Mouse (Mus musculus): ENCODE measurements around the gene Zfp672.

DNA sequence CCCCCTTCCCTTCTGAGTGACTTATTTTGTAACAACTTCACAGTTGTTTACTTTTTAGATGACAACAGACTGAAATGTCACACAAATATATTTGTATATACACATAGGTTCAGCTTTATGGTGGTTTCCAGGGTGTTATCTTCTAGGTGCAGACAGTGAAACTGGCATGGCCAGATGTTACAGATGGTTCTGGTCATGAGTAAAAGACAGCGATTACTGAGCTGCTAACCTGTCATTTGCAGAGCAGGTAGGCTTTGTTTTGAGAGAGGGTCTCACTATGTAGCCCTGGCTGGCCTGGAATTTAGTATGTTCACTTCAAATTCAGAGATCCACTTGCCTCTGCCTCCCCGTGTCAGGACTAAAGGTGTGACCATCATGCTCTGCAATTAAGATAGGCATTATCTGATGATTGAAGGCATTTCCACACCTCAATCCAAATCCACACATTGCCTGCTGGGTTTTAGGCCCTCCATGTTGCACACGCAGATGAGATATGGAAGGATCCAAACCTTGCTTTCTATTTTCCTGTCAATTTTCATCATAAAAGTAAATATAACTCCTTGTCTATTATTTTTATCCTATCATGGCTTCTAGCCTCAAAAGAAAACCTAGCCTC lies 5.4 kb downstream of the Zfp672 start:
- no peak for TF ChIP-seq CTCF (IDR thresholded peaks at IDR 0.05; ENCODE audit: borderline replicate concordance, control insufficient read depth, extremely low read depth, insufficient read depth, low read length, poor library complexity)
- TF ChIP-seq POLR2A (IDR thresholded peaks at IDR 0.05; ENCODE audit: control insufficient read depth, extremely low read depth, insufficient read depth, low read length, poor library complexity): no peak
